Mouse (Mus musculus) lung, adult 2 months (tissue): ENCODE results near the gene Tnpo1. TPM values are rescaled to one million over a fixed set of nuclear protein-coding genes. Genes with fewer than 3 reads are reported as not detected.
A peak's percentile ranks its signal among the peaks of the same experiment; 100 is the strongest.

Experiments
- DNase-seq: peaks from one replicate; pipeline ENCODE4 v3.0.0; 2022
- H3K4me1 ChIP-seq: fragments of 200-500 bp; 2 replicates; pipeline ENCODE4 v1.6.1; 2011; ENCODE audit warnings: low read length; ENCODE audit not compliant: control insufficient read depth, insufficient read depth
- H3K4me3 ChIP-seq: fragments of 200-500 bp; replicated peaks from 2 replicates; pipeline ENCODE3; 2011; ENCODE audit warnings: low read depth, mild to moderate bottlenecking, control low read depth, low read length; ENCODE audit errors: extremely low read depth
- CTCF ChIP-seq: fragments of 200-500 bp; IDR thresholded peaks from 2 replicates; pipeline ENCODE4 v1.5.1; 2011; ENCODE audit warnings: mild to moderate bottlenecking, low read length, control low read depth; ENCODE audit not compliant: insufficient read depth
- POLR2A ChIP-seq: fragments of 200-500 bp; IDR thresholded peaks from 2 replicates; pipeline ENCODE4 v1.6.1; 2011; ENCODE audit warnings: low read depth, mild to moderate bottlenecking, control low read depth, low read length, borderline replicate concordance; ENCODE audit errors: extremely low read depth
- WGBS: fragments of 180-500 bp; shearing (Covaris S2); methylation state at CpG from one replicate; pipeline ENCODE4 v1.1.7; 2018; 5-methylcytosine and 5-hydroxymethylcytosine counted together
- polyA plus RNA-seq: library from polyadenylated mRNA; depleted of rRNA; stranded (reverse); fragments of >200 nt; gene quantifications from 2 replicates; pipeline ENCODE4 v1.2.3, GENCODE M21; 2012

The Tnpo1 gene
- polyA plus RNA-seq, 1 experiment: 19.6 TPM

DNA sequence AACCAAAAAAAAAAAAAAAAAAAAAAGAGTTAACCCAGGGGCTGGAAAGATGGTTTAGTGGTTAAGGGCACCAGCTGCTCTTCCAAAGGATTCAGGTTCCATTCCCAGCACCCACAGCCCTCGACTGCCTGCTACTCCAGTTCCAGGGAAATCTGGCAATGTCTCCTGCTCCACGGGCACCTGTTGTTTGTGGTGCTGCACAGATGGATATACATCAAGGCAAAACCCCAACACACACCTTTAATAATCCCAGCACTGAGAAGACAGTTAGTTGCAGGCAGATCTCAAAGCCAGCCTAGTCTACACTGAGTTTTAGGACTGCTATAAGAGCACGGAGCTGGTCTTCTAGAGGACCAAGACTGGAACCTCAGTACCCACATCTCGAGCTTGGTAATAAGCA lies 30.2 kb downstream of the Tnpo1 start:
- H3K4me3 ChIP-seq: no peak overlapping the region
- no peak for TF ChIP-seq POLR2A
- TF ChIP-seq CTCF: no peak
- DNase-seq: no peak
- peaks cover 20% of the 10 kb centered on the region for H3K4me1 ChIP-seq
- WGBS: 75% methylated on average over 4 of the region's 4 CpGs

DNA sequence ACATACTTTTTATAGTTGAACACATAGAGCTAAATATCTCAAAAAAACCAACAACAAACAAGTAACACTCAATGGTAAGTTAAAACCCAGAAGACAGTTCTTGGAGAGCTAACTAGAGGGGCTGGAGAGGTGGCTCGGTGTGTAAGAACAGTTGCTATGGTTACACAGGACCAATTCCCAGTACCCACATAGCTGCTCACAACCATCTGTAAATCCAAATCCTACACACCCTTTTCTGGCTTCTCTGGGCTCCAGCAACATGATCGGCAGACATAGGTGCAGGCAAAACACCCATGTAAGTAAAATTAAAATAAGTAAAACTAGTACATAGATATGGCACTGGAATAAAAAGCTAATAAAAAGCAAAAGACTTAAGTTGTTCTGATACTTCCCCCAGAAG lies 31.3 kb downstream of the Tnpo1 start:
- WGBS: 53% methylated on average over 2 of the region's 2 CpGs
- no peak for DNase-seq
- Histone ChIP-seq H3K4me3 (no peak overlapping the region), H3K4me1 (peaks cover 20% of the 10 kb centered on the region)
- TF ChIP-seq CTCF (no peak), POLR2A (no peak)

DNA sequence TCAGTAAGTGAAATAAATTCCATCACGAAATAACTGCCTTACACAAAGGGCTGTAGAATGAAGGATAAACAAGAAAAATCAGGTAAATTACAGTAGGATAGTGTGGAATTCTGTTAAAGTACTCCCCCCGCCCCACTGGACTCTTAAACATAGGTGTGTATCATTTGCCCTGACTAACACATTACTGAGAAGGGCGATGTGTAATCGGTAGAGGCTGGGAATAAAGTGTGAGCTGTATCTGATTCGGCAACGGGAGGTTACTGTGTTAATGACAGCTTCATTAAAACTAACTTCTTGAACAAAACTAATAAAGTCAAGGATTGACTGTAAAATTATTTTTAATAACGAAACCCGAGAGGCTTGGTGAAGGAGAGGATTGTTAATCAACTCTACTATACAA lies 34.7 kb downstream of the Tnpo1 start:
- TF ChIP-seq CTCF (no peak), POLR2A (no peak)
- H3K4me3 ChIP-seq: no peak overlapping the region
- no peak for DNase-seq
- H3K4me1 ChIP-seq: peaks cover 14% of the 10 kb centered on the region
- 17% methylated on average over 8 of the region's 8 CpGs for WGBS

DNA sequence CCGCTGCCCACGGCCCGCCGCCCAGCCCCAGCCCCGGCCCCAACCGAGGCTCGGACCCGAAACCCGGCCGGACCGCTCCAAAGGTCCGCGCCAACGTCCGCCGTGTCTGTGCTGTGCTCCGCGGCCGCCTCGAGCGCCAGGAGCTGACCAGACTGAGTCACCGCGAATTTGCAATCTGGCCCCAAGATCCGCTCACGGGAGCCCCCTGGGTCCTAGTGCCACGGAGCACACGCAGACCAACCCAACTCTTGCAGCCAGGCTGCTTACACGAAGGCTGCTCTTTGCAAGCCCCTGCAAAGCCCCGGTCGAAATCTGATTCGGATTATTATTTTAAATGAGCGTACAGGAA lies 35.3 kb downstream of the Tnpo1 start:
- H3K4me1 ChIP-seq: peaks cover 10% of the 10 kb centered on the region; the same call in 1 of the 2 replicates
- WGBS: 0% methylated on average over 32 of the region's 32 CpGs
- DNase-seq: peak; percentile 78
- peak overlapping the region; percentile 63 for H3K4me3 ChIP-seq
- TF ChIP-seq POLR2A (peak; percentile 23; the same call in 1 of the 2 replicates), CTCF (no peak)

DNA sequence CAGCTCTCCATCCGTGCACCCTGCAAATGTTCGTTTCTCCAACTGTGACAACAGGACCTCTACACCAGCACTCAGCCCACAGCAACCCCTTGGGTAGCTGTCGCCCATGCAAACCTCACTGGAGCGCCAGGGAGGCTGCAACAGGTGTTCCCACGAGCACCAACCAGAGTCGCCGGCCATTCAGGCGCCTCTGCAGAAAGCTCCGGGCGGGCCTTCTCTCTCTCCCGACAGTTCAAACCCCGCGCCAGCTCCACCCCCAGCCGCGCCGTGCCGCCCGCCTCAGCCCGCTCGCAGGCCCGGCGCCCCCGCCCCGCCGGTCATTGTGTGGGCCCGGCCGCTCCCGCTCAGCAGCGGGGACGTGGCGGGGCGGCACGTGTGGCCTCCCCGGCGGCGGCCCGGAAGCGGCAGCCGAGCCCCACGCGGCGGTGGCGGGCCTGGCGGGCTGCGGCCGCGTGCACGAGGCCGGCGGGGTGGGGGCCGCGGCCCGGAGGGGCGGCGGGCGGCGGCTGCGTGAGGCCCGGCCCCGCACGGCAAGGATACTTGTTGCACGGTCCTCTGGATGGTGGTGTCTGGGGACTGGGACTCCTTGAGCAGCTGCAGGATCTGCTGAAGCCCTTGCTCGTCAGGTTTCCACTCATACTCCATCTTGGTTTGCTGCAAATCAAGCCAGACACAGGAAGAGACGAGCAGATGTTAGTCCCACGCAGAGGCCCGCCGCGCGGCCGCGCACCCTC lies 35.9 kb downstream of the Tnpo1 start:
- WGBS: under 1% methylated on average over 71 of the region's 71 CpGs
- no peak for TF ChIP-seq POLR2A
- TF ChIP-seq CTCF: no peak
- peak overlapping the region; percentile 63 for H3K4me3 ChIP-seq
- H3K4me1 ChIP-seq: peaks cover 10% of the 10 kb centered on the region; the same call in 1 of the 2 replicates
- DNase-seq: peak; percentile 62

DNA sequence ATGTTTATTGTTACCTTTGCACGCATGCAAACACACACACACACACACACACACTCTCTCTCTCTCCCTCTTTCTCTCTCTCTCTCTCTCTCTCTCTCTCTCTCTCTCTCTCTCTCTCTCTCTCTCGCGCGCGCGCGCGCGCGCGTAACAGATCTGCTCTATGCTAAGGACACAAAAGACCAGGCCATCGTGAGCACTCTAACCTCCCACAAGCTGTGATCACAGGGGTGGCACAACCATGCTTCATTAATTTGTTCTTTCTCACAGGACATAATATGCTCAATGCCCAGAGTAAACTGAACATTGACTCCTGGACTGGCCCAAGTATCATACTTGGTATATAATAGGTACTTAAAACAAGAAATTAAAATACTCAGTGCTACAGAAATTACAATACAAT lies 37.0 kb downstream of the Tnpo1 start:
- Histone ChIP-seq H3K4me1 (peaks cover 10% of the 10 kb centered on the region; the same call in 1 of the 2 replicates), H3K4me3 (no peak overlapping the region)
- no peak for TF ChIP-seq POLR2A
- TF ChIP-seq CTCF: no peak
- DNase-seq: no peak
- WGBS: 87% methylated on average over 11 of the region's 12 CpGs

DNA sequence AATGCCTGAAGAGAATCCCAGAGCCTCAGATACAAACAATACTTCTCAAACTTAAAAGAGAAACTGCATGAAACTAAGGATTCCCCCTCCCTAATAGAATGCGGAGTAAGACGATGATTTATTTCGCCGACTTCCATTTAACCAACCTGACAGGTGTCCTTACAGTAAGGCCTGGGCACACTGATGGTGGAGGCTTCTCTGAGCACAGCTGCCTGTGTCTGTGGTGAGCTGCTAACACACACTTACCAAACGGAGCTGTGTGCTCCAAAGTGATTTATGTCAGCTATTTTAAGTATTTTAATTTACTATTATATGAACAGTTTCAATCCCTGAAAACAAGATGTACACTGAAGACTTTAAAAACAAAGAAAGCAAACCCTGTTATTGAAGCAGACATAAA lies 42.4 kb downstream of the Tnpo1 start:
- no peak for DNase-seq
- Histone ChIP-seq H3K4me1 (peaks cover 7% of the 10 kb centered on the region), H3K4me3 (no peak overlapping the region)
- TF ChIP-seq CTCF (no peak), POLR2A (no peak)
- WGBS: 89% methylated on average over 5 of the region's 5 CpGs

DNA sequence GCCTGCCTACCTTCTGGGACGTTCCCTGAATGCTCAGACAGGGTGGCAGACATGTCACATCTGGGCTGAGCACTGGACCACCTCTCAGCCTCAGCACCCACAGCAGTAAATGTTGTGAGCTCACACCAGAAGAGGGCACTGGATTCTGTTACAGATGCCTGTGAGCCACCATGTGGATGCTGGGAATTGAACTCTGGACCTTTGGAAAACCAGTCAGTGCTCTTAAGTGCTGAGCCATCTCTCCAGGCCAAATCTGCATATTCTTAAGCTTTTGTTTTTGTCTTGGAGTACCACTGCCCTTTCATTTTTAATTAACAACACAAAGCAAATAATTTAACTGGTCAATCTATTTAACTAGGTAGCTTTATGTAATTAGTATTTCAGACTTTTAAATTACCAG lies 44.2 kb downstream of the Tnpo1 start:
- 65% methylated on average over 1 of the region's 1 CpGs for WGBS
- no peak for DNase-seq
- Histone ChIP-seq H3K4me1 (peaks cover 4% of the 10 kb centered on the region), H3K4me3 (no peak overlapping the region)
- no peak for TF ChIP-seq CTCF
- TF ChIP-seq POLR2A: no peak

DNA sequence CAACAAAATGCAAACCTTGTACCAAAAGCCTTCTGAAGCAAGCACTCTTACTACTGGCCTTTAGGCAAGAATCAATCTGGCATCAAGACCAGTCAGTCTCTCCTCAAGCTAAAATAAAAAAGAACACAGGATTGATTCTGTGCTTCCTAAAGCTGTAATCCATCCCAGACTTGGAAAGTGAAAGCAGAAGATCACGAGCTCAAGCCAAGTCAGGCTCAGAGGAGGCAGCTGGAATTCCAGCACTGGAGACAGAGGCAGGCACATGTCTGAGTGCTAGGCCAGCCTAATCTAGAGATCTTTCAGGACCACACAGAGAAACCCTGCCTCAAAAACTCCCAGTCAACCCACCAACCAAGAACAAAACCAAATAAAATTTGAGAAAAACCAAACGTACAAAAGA lies 45.8 kb downstream of the Tnpo1 start:
- no peak for TF ChIP-seq CTCF
- no peak for TF ChIP-seq POLR2A
- DNase-seq: no peak
- 39% methylated on average over 2 of the region's 2 CpGs for WGBS
- H3K4me1 ChIP-seq: peaks cover 4% of the 10 kb centered on the region
- no peak overlapping the region for H3K4me3 ChIP-seq

DNA sequence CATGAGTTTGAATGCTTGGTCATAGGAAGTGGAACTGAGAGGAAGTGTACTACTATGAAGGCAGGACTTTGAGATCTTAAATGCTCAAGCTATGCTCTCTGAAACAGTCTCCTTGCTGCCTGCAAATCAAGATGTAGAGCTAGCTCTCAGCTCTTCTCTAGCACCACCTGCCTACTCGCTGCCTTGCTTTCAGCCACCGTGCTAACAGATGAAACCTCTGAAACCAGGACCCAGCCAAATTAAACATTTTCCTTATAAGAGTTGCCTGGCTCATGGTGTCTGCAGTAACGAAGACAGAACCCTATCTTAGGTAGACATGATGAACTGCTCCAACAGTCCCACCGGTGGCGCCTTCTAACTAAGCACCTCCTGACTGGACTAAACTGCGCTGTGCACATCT lies 46.8 kb downstream of the Tnpo1 start:
- no peak for DNase-seq
- 95% methylated on average over 6 of the region's 6 CpGs for WGBS
- Histone ChIP-seq H3K4me3 (no peak overlapping the region), H3K4me1 (peaks cover 4% of the 10 kb centered on the region)
- no peak for TF ChIP-seq POLR2A
- no peak for TF ChIP-seq CTCF
